Mouse (Mus musculus): ENCODE measurements around the gene Dst.

Gene Dst

GRCm38 (mm10) chr1:34158822-34159221 is 250.8 kb downstream of the Dst start:
- DNase-seq (ENCODE audit: extremely low read depth, insufficient read length, low spot score) = no peak

- no peak for DNase-seq (ENCODE audit: extremely low read depth, insufficient read length, low spot score)
Measured at GRCm38 (mm10) chr1:34159898-34160297, 251.9 kb downstream of the Dst start.

GRCm38 (mm10) chr1:34164616-34165295 is 256.7 kb downstream of the Dst start:
- peak; percentile 32 for DNase-seq (ENCODE audit: extremely low read depth, insufficient read length, low spot score)

- DNase-seq (ENCODE audit: extremely low read depth, insufficient read length, low spot score) = no peak
Measured at GRCm38 (mm10) chr1:34165926-34166325, 257.9 kb downstream of the Dst start.

GRCm38 (mm10) chr1:34167151-34168057 is 259.4 kb downstream of the Dst start:
- no peak for DNase-seq (ENCODE audit: extremely low read depth, insufficient read length, low spot score)

- no peak for DNase-seq (ENCODE audit: extremely low read depth, insufficient read length, low spot score)
Measured at GRCm38 (mm10) chr1:34169086-34169485, 261.1 kb downstream of the Dst start.

GRCm38 (mm10) chr1:34174517-34174916 is 266.5 kb downstream of the Dst start:
- DNase-seq (ENCODE audit: extremely low read depth, insufficient read length, low spot score) = no peak

- no peak for DNase-seq (ENCODE audit: extremely low read depth, insufficient read length, low spot score)
Measured at GRCm38 (mm10) chr1:34174961-34175360, 266.9 kb downstream of the Dst start.

- no peak for DNase-seq (ENCODE audit: extremely low read depth, insufficient read length, low spot score)
Measured at GRCm38 (mm10) chr1:34178022-34178727, 270.1 kb downstream of the Dst start.

GRCm38 (mm10) chr1:34179756-34180155 is 271.7 kb downstream of the Dst start:
- no peak for DNase-seq (ENCODE audit: extremely low read depth, insufficient read length, low spot score)

- no peak for DNase-seq (ENCODE audit: extremely low read depth, insufficient read length, low spot score)
Measured at GRCm38 (mm10) chr1:34182406-34183249, 274.6 kb downstream of the Dst start.

- no peak for DNase-seq (ENCODE audit: extremely low read depth, insufficient read length, low spot score)
Measured at GRCm38 (mm10) chr1:34183250-34183926, 275.4 kb downstream of the Dst start.

- no peak for DNase-seq (ENCODE audit: extremely low read depth, insufficient read length, low spot score)
Measured at GRCm38 (mm10) chr1:34184266-34184665, 276.2 kb downstream of the Dst start.

GRCm38 (mm10) chr1:34186033-34186432 is 278.0 kb downstream of the Dst start:
- no peak for DNase-seq (ENCODE audit: extremely low read depth, insufficient read length, low spot score)

GRCm38 (mm10) chr1:34187501-34187900 is 279.5 kb downstream of the Dst start:
- no peak for DNase-seq (ENCODE audit: extremely low read depth, insufficient read length, low spot score)

GRCm38 (mm10) chr1:34188721-34189236 is 280.8 kb downstream of the Dst start:
- no peak for DNase-seq (ENCODE audit: extremely low read depth, insufficient read length, low spot score)

GRCm38 (mm10) chr1:34189318-34189717 is 281.3 kb downstream of the Dst start:
- DNase-seq (ENCODE audit: extremely low read depth, insufficient read length, low spot score) = no peak

- no peak for DNase-seq (ENCODE audit: extremely low read depth, insufficient read length, low spot score)
Measured at GRCm38 (mm10) chr1:34189970-34190369, 281.9 kb downstream of the Dst start.

- no peak for DNase-seq (ENCODE audit: extremely low read depth, insufficient read length, low spot score)
Measured at GRCm38 (mm10) chr1:34192174-34192573, 284.1 kb downstream of the Dst start.

- no peak for DNase-seq (ENCODE audit: extremely low read depth, insufficient read length, low spot score)
Measured at GRCm38 (mm10) chr1:34200791-34201190, 292.8 kb downstream of the Dst start.
